Mouse (Mus musculus): ENCODE measurements at regions not wholly inside any gene's neighbourhood (a gene's known extent, or its start where the extent isn't known, plus 50 kb on each side); places are given as distances from the start of the nearest gene placed in this dataset.

GRCm38 (mm10) chr16:12901996-12902319, 207.5 kb upstream of the Ercc4 start:
- TF ChIP-seq CTCF (IDR thresholded peaks at IDR 0.05; ENCODE audit: control insufficient read depth, insufficient read depth, low read length) (no peak), POLR2A (IDR thresholded peaks at IDR 0.05; ENCODE audit: borderline replicate concordance, control insufficient read depth, low read depth, low read length) (no peak)

Data from bone marrow, adult 2 months (tissue).